Mouse (Mus musculus): ENCODE measurements around the gene Cers6.

GRCm38 (mm10) chr2:69014241-69014640 is 153.0 kb downstream of the Cers6 start:
- TF ChIP-seq CTCF (IDR thresholded peaks at IDR 0.05; ENCODE audit: low read depth) (no peak), EP300 (IDR thresholded peaks at IDR 0.05; ENCODE audit: low read depth) (no peak)

All from liver, embryonic 14.5 days (tissue).